Mouse (Mus musculus): ENCODE data around the gene Ppm1e. TPM values are rescaled to one million over a fixed set of nuclear protein-coding genes. Genes with fewer than 3 reads are reported as not detected.

Gene Ppm1e
- polyA plus RNA-seq, 1 experiment from 2014 or later: 5.2 TPM

DNA sequence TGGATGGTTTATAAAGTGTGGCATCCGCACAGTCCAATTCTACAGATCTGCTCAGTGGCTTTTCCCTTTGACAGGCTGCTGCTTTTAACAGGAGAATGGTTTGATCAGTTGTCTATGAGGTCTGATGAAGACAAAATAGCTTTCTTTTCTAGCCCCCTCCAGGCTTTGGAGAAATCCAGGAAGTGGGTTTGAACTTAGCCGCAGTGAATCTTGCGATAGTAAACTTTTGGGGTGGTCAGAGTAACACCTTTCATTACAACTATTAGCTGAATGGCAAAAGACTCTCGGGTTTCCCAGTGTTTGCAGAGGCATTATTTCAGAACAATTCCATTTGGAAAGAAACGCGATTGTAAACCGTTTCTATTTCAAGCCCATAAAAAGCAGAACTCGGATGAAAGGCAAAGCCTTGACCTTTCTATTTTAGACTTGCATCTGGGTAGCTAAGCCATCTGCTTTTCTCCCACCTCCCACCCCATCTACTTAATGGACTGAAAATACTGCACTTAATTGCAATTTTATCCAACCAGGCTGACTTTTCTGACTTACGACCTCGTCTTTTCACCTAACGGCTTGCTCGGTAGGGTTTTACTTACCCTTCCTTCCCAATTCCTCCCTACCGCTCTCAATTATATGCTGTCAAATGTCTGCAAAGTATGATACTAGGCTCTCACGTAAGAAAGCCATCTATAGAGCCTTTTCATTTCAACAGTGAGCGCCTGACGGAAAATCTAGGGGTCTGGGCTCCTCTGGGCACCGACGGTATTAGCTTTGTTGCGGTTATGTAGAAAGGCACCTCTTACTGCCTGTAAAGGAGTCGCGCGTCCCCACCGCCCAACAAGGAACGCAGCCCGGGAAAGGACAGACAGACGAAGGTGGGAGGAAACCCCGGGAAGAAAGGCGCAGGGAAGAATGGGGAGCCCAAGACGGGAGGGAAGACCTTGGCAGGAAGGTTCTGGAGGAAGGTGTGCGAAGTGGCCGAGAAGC, 1.2 kb downstream of the Ppm1e start:
- peaks cover 14% of the 10 kb centered on the region; the same call in 1 of the 2 replicates for H3K36me3 ChIP-seq (replicated peaks)
- H3K27ac ChIP-seq: peak overlapping the region; percentile 88
- DNase-seq (ENCODE audit: extremely low spot score, low spot score): peak; percentile 46
- peaks cover 28% of the 10 kb centered on the region for H3K4me1 ChIP-seq
- H3K27me3 ChIP-seq (ENCODE audit: poor library complexity, severe bottlenecking): peaks cover 50% of the 10 kb centered on the region
- no peaks in the 10 kb centered on the region for H3K9me3 ChIP-seq
- 8% methylated on average over 31 of the region's 31 CpGs for WGBS
- H3K4me3 ChIP-seq: peak overlapping the region; percentile 93

DNA sequence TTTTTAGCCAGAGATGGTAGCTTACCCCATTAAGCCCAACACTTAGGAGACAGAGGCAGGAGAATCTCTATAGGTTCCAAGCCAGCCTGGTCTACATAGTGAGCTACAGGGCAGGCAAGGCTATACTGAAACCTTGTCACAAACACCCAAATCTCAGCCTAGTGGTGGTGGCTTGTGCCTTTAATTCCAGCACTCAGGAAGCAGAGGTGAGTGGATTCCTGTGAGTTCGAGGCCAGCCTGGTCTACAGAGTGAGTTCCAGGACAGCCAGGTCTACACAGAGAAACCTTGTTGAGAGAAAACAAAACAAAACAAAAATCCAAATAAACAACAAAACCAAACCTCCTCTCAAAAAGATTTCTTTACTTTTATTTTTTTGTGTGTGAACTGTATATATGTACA, 4.0 kb downstream of the Ppm1e start:
- Histone ChIP-seq H3K36me3 (replicated peaks) (peaks cover 14% of the 10 kb centered on the region; the same call in 1 of the 2 replicates), H3K4me3 (no peak overlapping the region), H3K4me1 (peaks cover 28% of the 10 kb centered on the region), H3K9me3 (no peaks in the 10 kb centered on the region), H3K27ac (no peak overlapping the region), H3K27me3 (ENCODE audit: poor library complexity, severe bottlenecking) (peaks cover 37% of the 10 kb centered on the region)
- no peak for DNase-seq (ENCODE audit: extremely low spot score, low spot score)
- WGBS: 98% methylated on average over 1 of the region's 1 CpGs

DNA sequence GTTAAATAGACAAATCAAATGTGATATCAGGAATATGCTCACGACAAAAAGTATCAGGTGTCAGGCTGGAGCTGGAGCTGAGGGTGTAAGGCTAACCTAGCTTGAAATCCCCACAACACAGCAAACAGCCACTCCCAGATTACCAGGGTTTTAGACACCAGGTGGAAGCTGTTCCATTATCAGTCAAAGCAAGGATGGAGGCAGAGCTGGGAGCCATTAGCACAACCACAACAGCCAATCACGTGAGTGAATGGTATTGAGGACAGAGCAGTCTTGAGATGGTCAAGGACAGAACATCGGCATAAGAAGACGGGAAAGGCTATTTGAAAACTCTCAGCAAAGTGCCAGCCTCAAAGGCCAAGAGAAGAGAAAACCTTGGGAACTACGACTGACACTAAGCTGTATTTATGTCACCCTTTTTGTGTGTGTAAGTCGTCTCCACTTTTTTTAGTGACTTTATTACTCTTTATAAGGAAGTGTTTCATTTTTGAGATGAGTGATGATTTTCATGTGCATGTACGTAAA, 5.1 kb downstream of the Ppm1e start:
- Histone ChIP-seq H3K36me3 (replicated peaks) (peaks cover 14% of the 10 kb centered on the region; the same call in 1 of the 2 replicates), H3K9me3 (no peaks in the 10 kb centered on the region), H3K4me3 (no peak overlapping the region), H3K27me3 (ENCODE audit: poor library complexity, severe bottlenecking) (peaks cover 26% of the 10 kb centered on the region), H3K4me1 (peaks cover 19% of the 10 kb centered on the region), H3K27ac (no peak overlapping the region)
- no peak for DNase-seq (ENCODE audit: extremely low spot score, low spot score)
- WGBS: 86% methylated on average over 7 of the region's 7 CpGs

DNA sequence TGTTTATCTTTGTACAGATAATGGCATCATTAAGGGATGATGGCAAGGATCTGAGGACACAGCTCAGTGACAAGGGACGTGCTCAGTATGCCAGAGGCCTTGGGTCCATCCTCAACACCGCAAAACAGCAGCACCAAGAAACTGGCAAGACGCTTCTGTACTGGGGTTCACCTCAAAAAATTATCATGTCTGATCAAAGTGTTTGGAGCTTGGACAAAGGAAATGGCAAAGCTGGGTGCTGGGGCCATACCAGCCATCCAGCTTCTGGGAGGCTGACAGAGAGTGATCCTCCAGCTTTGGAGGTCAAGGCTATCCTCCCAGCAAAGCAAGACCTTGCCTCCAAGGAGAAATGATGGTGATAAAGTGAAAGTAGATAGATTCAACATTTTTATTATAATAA, 32.4 kb downstream of the Ppm1e start:
- WGBS: 90% methylated on average over 3 of the region's 3 CpGs
- no peak for DNase-seq (ENCODE audit: extremely low spot score, low spot score)
- H3K27me3 ChIP-seq (ENCODE audit: poor library complexity, severe bottlenecking): no peaks in the 10 kb centered on the region
- H3K4me3 ChIP-seq: no peak overlapping the region
- H3K9me3 ChIP-seq: no peaks in the 10 kb centered on the region
- H3K36me3 ChIP-seq (replicated peaks): 0 out of 2 replicates have a peak, but pooled peaks cover 3% of the 10 kb centered on the region
- no peaks in the 10 kb centered on the region for H3K4me1 ChIP-seq
- H3K27ac ChIP-seq: no peak overlapping the region

DNA sequence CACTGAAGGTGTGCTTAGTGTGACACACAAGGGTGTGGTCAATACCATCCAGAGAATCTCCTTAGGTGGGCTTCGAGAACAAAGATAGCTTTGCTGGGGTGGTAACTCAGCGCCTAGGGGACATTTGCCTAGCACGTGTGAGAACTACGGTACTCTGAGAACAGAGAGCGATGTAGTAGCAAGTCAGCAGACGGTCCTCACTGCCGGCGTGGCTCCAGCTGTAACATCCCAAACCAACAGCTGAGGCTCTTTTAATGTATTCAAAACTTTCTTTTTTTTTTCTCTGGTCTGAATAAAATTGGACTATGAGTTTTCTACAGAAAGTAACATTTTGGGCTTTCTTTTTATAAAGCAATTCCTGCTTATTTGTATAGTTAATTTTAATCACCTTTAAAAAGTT, 36.3 kb downstream of the Ppm1e start:
- DNase-seq (ENCODE audit: extremely low spot score, low spot score): no peak
- WGBS: 81% methylated on average over 8 of the region's 8 CpGs
- Histone ChIP-seq H3K27ac (no peak overlapping the region), H3K27me3 (ENCODE audit: poor library complexity, severe bottlenecking) (no peaks in the 10 kb centered on the region), H3K36me3 (replicated peaks) (no peaks in the 10 kb centered on the region), H3K9me3 (no peaks in the 10 kb centered on the region), H3K4me3 (no peak overlapping the region), H3K4me1 (peaks cover 3% of the 10 kb centered on the region; the same call in 1 of the 2 replicates)

DNA sequence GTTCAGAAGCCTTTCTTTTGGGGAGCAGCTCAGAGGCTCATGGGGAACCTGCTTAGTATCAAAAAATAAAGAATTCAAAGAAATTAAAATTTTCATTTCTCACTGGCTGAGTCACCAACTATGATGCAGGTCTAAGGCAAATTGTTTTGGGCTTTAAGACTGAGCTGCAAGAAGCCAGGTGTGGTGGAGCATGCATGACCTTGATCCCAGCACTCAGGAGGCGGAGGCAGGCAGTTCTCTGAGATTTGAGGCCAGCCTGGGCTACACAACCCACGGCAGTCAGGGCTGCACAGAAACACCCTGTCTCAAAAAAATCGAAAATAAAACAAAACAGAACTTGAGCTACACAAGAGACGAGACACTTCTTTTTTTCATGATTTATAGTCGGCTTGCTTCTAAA, 38.8 kb downstream of the Ppm1e start:
- no peaks in the 10 kb centered on the region for H3K27me3 ChIP-seq (ENCODE audit: poor library complexity, severe bottlenecking)
- H3K9me3 ChIP-seq: no peaks in the 10 kb centered on the region
- no peak overlapping the region for H3K27ac ChIP-seq
- H3K36me3 ChIP-seq (replicated peaks): no peaks in the 10 kb centered on the region
- no peak for DNase-seq (ENCODE audit: extremely low spot score, low spot score)
- H3K4me1 ChIP-seq: peaks cover 3% of the 10 kb centered on the region; the same call in 1 of the 2 replicates
- 86% methylated on average over 5 of the region's 5 CpGs for WGBS
- H3K4me3 ChIP-seq: no peak overlapping the region

DNA sequence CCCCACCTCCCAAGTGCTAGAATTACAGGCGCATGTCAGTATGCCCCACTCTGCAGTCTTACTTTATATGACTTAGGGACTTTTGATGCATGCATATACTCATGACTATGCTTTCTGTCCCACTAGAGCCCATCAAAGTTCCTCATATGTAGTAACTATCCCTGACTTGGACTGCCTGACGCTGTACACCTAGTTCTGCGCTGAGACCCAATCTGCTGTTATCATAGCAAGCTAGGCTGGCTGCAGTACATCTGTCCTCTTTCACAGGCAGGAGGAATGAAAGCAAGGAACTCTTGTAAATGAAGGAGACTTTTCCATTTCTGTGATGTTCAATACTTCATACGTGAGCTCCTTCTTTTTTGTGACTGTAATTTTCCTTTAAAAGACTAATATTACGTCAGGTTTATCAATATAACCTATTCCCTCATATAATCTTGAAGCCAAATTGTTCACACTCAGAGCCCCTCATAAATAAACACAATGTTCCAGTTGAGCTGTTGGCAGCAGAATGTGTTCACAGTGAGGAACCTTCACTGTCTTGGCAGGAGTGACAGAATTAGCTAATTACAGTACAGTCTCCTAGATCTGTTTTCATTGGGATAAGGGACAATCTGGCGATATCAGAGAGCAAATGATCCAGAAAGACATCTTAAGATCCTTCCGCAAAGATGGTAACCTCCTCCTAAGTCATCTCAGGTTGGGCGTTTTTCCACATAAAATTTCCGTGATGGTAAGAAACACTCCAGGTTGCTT, 39.7 kb downstream of the Ppm1e start:
- H3K27me3 ChIP-seq (ENCODE audit: poor library complexity, severe bottlenecking): no peaks in the 10 kb centered on the region
- DNase-seq (ENCODE audit: extremely low spot score, low spot score): no peak
- H3K36me3 ChIP-seq (replicated peaks): no peaks in the 10 kb centered on the region
- peaks cover 3% of the 10 kb centered on the region; the same call in 1 of the 2 replicates for H3K4me1 ChIP-seq
- no peaks in the 10 kb centered on the region for H3K9me3 ChIP-seq
- no peak overlapping the region for H3K27ac ChIP-seq
- WGBS: 95% methylated on average over 9 of the region's 9 CpGs
- H3K4me3 ChIP-seq: no peak overlapping the region

DNA sequence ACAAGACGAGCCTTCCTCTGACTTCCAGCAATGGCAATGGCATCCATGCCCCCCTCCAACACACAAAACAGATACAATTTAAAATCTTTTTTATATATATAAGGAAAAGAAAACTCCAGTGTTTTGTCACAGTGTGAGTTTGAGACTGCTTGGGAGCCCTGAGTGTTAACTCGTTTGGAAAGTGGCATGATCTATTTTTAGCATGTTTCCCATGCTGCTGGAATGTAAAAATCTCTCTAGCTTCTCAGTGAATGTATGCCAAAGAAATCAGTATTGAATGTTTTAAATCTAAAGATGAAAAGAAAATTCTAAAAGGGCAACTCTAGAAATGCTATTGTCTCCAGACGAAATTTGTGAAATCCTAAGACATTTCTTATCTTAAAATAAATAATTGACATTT, 45.3 kb downstream of the Ppm1e start:
- no peaks in the 10 kb centered on the region for H3K9me3 ChIP-seq
- WGBS: 77% methylated on average over 3 of the region's 3 CpGs
- H3K27ac ChIP-seq: no peak overlapping the region
- no peaks in the 10 kb centered on the region for H3K27me3 ChIP-seq (ENCODE audit: poor library complexity, severe bottlenecking)
- DNase-seq (ENCODE audit: extremely low spot score, low spot score): no peak
- no peaks in the 10 kb centered on the region for H3K36me3 ChIP-seq (replicated peaks)
- H3K4me3 ChIP-seq: no peak overlapping the region
- H3K4me1 ChIP-seq: peaks cover 3% of the 10 kb centered on the region; the same call in 1 of the 2 replicates

DNA sequence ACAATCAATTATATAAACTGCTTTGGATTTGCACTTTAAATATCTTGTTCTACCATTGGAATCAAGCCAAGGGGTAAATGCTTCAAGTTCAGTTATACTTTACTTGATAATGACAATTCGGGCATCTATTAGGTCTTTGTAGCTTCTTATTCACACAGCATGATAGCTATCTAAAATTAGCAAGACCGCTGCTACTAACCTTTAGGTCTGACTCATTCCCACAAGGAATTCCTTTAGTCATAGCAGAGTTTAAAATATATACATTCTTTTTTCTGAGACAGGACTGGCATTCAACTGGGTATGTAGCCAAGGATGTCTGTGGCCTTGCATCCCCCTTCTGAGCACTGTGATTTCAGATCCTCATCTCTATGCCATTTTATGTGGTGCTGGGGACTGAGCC, 48.5 kb downstream of the Ppm1e start:
- Histone ChIP-seq H3K27me3 (ENCODE audit: poor library complexity, severe bottlenecking) (no peaks in the 10 kb centered on the region), H3K27ac (no peak overlapping the region), H3K4me3 (no peak overlapping the region), H3K36me3 (replicated peaks) (no peaks in the 10 kb centered on the region), H3K9me3 (no peaks in the 10 kb centered on the region), H3K4me1 (no peaks in the 10 kb centered on the region)
- WGBS: 90% methylated on average over 2 of the region's 2 CpGs
- DNase-seq (ENCODE audit: extremely low spot score, low spot score): no peak

DNA sequence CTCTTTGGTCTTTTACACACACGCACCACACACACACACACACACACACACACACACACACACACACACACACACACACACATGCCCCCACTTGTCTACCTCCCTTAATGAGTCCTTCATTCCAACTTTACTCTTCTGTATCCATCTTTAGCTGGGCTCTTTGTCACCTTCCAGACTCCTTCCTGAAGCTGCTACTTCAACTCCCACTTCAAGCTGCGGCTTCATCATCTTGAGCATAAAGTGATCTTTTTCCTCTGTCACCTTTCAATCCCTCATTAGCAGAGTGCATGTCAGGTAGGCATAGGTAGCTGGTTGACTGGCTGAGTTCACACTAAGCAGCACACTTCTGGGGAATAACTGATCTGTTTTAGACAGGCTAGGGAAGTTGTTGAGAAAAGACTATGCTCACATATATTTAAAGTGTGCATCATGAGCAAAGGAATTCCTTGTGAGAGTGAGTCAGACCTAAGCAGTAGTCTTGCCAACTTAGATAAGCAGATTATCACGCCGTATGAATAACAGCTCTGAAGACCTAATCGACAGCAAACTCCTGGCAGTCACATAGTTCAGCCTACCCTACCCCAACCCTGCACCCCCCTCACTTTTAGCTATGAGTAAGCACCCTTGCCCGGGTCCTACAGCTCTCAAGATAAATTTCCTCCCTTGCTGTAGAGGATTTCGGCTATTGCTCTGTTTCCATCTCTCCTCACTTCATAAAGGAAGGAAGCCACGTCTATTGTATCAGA, 49.3 kb downstream of the Ppm1e start:
- no peak overlapping the region for H3K27ac ChIP-seq
- 84% methylated on average over 8 of the region's 8 CpGs for WGBS
- no peaks in the 10 kb centered on the region for H3K36me3 ChIP-seq (replicated peaks)
- no peaks in the 10 kb centered on the region for H3K4me1 ChIP-seq
- no peaks in the 10 kb centered on the region for H3K9me3 ChIP-seq
- H3K4me3 ChIP-seq: no peak overlapping the region
- H3K27me3 ChIP-seq (ENCODE audit: poor library complexity, severe bottlenecking): no peaks in the 10 kb centered on the region
- DNase-seq (ENCODE audit: extremely low spot score, low spot score): no peak

DNA sequence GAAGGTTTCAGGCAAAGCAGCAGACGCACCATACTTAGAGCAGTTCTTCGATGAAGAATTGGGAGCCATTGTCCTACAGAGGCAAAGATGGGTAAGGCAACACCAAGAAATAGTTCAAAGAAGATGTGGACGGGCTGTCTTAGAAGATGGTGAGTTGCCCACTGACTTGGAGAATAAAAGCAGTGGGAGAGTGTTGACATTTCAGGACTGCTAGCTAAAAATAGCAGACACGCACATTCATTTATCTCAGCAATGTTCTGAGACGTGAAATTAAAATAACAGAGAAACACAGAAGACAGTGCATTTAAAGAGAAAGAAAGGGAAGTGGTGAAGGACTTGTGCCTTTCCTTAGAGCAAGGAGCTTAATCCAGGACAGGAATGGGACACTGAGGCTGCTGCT, 59.8 kb downstream of the Ppm1e start:
- H3K36me3 ChIP-seq (replicated peaks): no peaks in the 10 kb centered on the region
- no peaks in the 10 kb centered on the region for H3K9me3 ChIP-seq
- no peak overlapping the region for H3K27ac ChIP-seq
- H3K4me1 ChIP-seq: peaks cover 6% of the 10 kb centered on the region
- no peaks in the 10 kb centered on the region for H3K27me3 ChIP-seq (ENCODE audit: poor library complexity, severe bottlenecking)
- DNase-seq (ENCODE audit: extremely low spot score, low spot score): no peak
- WGBS: 87% methylated on average over 5 of the region's 5 CpGs
- no peak overlapping the region for H3K4me3 ChIP-seq

DNA sequence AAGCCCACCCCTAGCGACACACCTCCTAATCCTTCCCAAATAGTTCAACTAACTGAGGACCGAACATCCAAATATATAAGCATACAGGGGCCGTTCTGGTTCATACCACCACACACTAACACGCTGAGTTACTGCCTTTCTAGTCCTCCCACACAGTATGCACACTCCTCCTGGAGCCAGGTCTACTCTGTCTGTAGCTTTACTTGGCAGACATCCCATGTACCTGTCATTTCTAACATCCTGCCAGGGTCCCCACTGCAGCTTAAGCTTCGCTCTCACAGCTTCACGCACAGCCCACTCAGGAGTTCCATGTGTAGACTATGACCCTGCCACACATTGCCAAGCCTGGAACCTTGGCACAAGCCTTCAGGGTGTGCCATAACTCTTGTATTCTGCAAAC, 62.4 kb downstream of the Ppm1e start:
- H3K36me3 ChIP-seq (replicated peaks): no peaks in the 10 kb centered on the region
- H3K4me3 ChIP-seq: no peak overlapping the region
- peaks cover 6% of the 10 kb centered on the region for H3K4me1 ChIP-seq
- H3K9me3 ChIP-seq: no peaks in the 10 kb centered on the region
- H3K27me3 ChIP-seq (ENCODE audit: poor library complexity, severe bottlenecking): no peaks in the 10 kb centered on the region
- WGBS: 92% methylated on average over 6 of the region's 6 CpGs
- no peak for DNase-seq (ENCODE audit: extremely low spot score, low spot score)
- H3K27ac ChIP-seq: no peak overlapping the region
